Mouse (Mus musculus) megakaryocyte, embryonic 14.5 days (primary cell): ENCODE data around the gene Celsr3. TPM values are rescaled to one million over a fixed set of nuclear protein-coding genes. Genes with fewer than 3 reads are reported as not detected.

Experiments
- H3K27me3 ChIP-seq: replicated peaks from 2 replicates; pipeline ENCODE3; 2012; ENCODE audit warnings: inconsistent platforms
- H3K36me3 ChIP-seq: replicated peaks from 2 replicates; pipeline ENCODE3; 2012; ENCODE audit warnings: low read length, inconsistent platforms, mixed read lengths
- H3K4me1 ChIP-seq: 2 replicates; pipeline ENCODE4 v1.6.1; 2012; ENCODE audit warnings: inconsistent platforms
- H3K4me3 ChIP-seq: replicated peaks from 2 replicates; pipeline ENCODE3; 2012; ENCODE audit warnings: moderate library complexity, mild to moderate bottlenecking, inconsistent platforms
- H3K9me3 ChIP-seq: 2 replicates; pipeline ENCODE4 v1.6.1; 2012; ENCODE audit warnings: inconsistent platforms
- FLI1 ChIP-seq: IDR thresholded peaks from 2 replicates; pipeline ENCODE4 v1.6.1; 2012; ENCODE audit warnings: low read length, inconsistent platforms, mixed read lengths
- GATA1 ChIP-seq: IDR thresholded peaks from 3 replicates; pipeline ENCODE4 v1.6.1; 2012; ENCODE audit warnings: mixed read lengths, low read length, inconsistent platforms, borderline replicate concordance
- polyA plus RNA-seq: library from polyadenylated mRNA; stranded (reverse); fragments of >175 nt; gene quantifications from 2 replicates; pipeline ENCODE4 v1.2.3, GENCODE M21; 2012; ENCODE audit warnings: low replicate concordance; ENCODE audit not compliant: insufficient read depth

Gene Celsr3
- 1.5 TPM in 1 of 2 replicates, not detected in the other for polyA plus RNA-seq

DNA sequence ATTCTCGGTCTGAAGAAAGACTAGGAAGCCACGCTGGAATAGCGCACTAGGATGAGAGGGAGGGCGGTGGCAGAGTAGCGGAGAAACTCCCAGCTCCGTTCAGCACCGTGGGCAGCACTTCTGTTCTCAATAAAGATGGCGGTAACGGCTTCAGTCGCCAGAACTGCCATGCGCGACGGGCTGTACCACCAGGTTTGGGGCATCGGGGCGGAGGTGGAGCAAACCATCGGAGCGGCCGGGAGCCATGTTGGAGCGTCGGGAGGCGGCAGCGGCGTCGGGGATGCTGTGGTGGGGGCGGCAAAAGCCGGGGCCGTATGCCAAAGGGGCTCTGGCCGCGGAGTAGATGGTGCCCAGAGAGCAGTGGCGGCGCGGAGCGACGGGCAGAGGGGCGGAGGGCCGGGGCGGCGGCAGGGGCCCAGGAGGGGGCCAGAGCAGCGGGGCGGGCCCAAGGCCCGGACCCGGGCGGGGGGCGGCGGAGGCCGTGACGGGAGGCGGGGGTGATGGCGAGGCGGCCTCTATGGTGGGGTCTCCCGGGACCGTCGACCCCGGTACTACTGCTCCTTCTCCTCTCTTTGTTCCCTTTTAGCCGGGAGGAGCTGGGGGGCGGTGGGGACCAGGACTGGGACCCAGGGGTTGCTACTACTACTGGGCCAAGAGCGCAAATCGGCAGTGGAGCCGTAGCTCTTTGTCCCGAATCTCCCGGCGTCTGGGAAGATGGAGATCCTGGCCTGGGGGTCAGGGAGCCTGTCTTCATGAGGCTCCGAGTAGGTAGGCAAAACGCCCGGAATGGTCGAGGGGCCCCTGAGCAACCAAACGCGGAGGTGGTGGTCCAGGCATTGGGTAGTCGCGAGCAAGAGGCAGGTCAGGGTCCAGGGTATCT is at the start of gene Celsr3:
TSS of gene Celsr3 (plus strand) at position 501 of the 880 bp plus-strand sequence.
- Histone ChIP-seq H3K27me3 (peaks cover 90% of the 10 kb centered on the region), H3K4me1 (peaks cover 28% of the 10 kb centered on the region), H3K9me3 (peaks cover 28% of the 10 kb centered on the region), H3K4me3 (peak within 1 kb of the TSS; percentile 90), H3K36me3 (no peaks in the 10 kb centered on the region)
- no peak for TF ChIP-seq GATA1

DNA sequence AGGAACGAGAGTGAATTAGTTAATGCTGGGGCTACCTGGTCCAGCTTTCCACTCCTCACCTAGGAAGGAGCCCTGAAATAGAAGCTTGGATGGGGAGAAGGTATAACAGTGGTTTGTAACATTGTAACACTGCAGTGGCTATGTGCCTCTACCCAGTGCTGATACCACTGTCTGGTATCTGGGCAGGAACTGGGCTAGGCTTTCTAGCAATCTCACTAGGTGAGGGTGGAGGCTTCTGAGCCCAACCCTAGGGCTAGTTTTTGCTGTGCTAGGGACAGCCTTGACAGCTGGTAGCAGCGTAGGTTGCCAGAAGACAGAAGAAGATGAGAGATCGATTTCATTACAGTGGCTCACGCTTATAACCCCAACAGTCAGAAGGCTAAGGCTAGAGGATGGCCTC is 49.5 kb upstream of the Celsr3 start:
- Histone ChIP-seq H3K4me1 (peaks cover 28% of the 10 kb centered on the region), H3K36me3 (no peaks in the 10 kb centered on the region), H3K27me3 (peaks cover 11% of the 10 kb centered on the region), H3K9me3 (peaks cover 14% of the 10 kb centered on the region), H3K4me3 (no peak overlapping the region)
- TF ChIP-seq GATA1: no peak
- no peak for TF ChIP-seq FLI1

- TF ChIP-seq FLI1 (no peak), GATA1 (no peak)
- peaks cover 10% of the 10 kb centered on the region for H3K27me3 ChIP-seq
- H3K4me1 ChIP-seq: peaks cover 32% of the 10 kb centered on the region
- peaks cover 11% of the 10 kb centered on the region for H3K9me3 ChIP-seq
- no peaks in the 10 kb centered on the region for H3K36me3 ChIP-seq
- H3K4me3 ChIP-seq: no peak overlapping the region
These were observed 48.8 kb upstream of the Celsr3 start for GRCm38 (mm10) chr9:108777276-108777675.

DNA sequence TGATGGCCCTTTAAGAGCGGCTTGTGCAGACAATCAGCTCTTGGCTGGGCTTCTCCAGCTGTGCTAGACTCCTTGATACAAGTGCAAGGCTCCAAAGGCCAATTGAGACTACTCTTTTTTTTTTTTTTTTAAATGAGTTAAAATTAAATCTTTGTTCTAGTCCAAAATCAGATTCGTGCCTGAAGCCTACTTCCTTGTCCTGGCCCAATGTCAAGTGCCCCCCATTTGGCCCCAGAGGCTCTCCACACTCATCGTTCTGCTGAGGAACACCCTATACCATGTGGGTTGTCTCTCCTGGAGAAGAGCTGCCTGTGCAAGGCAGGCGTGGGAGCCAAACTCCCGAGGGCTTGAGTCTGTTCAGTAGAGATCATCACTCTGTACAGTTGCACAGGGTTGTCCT is 45.2 kb upstream of the Celsr3 start:
- Histone ChIP-seq H3K27me3 (peaks cover 6% of the 10 kb centered on the region), H3K9me3 (peaks cover 5% of the 10 kb centered on the region; the same call in 1 of the 2 replicates), H3K4me3 (no peak overlapping the region), H3K4me1 (peaks cover 45% of the 10 kb centered on the region), H3K36me3 (peaks cover under 1% of the 10 kb centered on the region)
- TF ChIP-seq GATA1 (no peak), FLI1 (no peak)

GRCm38 (mm10) chr9:108781891-108782290 is 44.2 kb upstream of the Celsr3 start:
- Histone ChIP-seq H3K27me3 (peaks cover 2% of the 10 kb centered on the region), H3K36me3 (peaks cover 8% of the 10 kb centered on the region)

DNA sequence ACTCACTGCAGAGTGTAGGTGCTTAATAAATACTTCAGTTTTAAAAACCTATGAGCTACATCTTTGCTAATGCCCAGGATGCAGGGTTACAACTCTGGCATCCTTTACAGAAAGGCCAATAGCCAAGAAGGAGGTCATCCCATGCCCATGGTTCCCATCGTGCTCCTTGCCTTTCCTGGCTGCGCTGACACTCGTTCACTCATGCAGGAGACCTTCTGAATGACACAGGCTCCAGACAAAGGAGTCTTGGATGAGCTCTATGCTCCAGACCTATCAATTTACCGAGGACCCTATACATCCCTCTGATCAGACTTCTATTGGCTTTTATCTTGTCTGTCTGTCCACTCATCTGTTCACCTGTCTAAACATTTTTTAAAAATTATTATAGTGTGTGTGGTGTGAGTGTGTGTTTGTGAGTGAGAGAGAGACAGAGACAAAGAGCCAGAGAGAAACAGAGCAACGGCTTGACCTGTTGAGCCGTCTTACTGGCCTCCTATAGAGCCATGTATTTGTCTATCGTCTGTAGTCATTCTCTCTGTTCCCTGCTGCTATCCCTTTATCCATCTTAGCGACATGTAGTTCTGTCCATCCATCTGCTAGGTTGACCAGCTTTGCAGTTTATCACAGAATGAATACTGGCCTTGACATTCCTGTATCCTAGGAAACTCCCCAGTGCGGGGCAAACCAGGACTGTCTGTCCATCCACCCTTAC is 43.1 kb upstream of the Celsr3 start:
- H3K36me3 ChIP-seq: peaks cover 17% of the 10 kb centered on the region
- TF ChIP-seq FLI1: no peak
- TF ChIP-seq GATA1: no peak
- peak overlapping the region; percentile 96 for H3K4me3 ChIP-seq
- H3K27me3 ChIP-seq: peaks cover 2% of the 10 kb centered on the region
- peaks cover 3% of the 10 kb centered on the region; the same call in 1 of the 2 replicates for H3K9me3 ChIP-seq
- peaks cover 46% of the 10 kb centered on the region for H3K4me1 ChIP-seq

More at GRCm38 (mm10) chr9:108781891-108782290, 44.2 kb upstream of the Celsr3 start:
- Histone ChIP-seq H3K4me3 (no peak overlapping the region), H3K9me3 (peaks cover 5% of the 10 kb centered on the region; the same call in 1 of the 2 replicates), H3K4me1 (peaks cover 46% of the 10 kb centered on the region)
- TF ChIP-seq GATA1: no peak

DNA sequence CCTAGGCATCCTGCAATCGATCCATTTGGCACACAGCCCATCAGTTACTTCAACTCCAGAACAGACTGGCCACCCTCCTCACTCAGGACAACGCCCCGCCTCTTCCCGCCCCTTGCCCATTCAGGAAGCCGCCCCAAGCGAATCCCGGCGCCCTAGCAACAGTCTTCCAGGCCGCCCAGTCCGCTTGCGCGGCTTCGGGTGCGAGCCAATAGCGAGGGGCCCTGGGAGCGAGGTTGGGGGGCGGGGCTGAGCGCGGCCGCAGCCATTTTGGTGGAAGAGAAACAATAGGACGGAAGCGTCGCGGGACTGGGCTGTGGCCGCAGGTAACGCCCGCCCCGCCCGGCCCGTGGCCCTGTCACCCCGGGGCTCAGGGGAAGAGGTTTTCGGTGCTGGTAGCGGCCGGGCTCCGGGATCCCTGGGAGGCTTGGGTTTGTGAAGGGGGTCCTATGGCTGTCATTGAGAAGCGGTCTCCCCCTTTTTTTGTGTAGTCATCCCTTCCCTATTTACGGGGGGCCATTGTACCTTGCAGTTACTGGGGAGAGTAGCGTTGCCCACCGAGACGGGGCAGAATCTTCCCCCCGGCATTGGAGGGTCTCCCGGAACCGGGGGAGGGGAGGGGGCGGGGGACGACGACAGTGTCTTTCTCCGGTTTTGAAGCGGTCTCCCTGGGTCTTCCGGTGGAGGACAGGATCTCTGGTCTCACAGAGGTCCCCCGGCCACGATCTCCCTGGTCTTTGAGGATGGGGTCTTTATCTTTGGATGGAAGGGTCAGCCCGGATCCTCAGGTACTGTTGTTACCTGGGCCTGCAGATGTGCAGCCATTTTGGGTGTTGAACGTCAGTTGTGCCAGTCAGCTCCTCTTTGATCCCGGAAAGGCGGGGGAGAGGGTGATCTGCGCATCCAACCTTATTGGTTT is 42.3 kb upstream of the Celsr3 start, which contains the start of gene Ip6k2:
TSS of gene Ip6k2 (plus strand) at position 249 of the 916 bp plus-strand sequence.
- TF ChIP-seq GATA1 (no peak), FLI1 (no peak; the same call in 1 of the 2 replicates)
- Histone ChIP-seq H3K4me3 (peak within 1 kb of the TSS; percentile 96), H3K4me1 (peaks cover 53% of the 10 kb centered on the region)

DNA sequence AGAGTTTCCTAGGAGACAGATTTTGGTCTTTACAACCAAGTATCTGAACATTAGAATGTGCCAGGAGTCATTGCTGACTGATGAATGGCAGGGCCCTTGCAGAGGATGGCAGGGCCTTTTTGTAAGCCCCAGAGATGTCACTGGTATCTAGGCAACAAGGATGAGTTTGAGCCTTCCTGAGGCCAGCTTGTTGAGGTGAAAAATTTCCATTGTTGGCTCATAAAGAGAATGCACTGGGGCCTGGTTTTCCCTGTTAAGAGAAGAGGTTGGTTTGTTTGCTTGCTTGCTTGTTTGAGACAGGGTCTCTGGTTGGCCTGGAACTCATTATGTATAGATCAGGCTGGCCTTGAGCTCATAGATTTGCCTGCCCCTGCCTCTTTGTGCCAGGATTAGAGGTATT is 40.7 kb upstream of the Celsr3 start:
- no peak for TF ChIP-seq GATA1
- TF ChIP-seq FLI1: no peak
- peaks cover 69% of the 10 kb centered on the region for H3K4me1 ChIP-seq

More for the DNA sequence above, 42.3 kb upstream of the Celsr3 start, which contains the start of gene Ip6k2:
- H3K36me3 ChIP-seq: peaks cover 24% of the 10 kb centered on the region
- H3K9me3 ChIP-seq: no peaks in the 10 kb centered on the region
- peaks cover 2% of the 10 kb centered on the region for H3K27me3 ChIP-seq

DNA sequence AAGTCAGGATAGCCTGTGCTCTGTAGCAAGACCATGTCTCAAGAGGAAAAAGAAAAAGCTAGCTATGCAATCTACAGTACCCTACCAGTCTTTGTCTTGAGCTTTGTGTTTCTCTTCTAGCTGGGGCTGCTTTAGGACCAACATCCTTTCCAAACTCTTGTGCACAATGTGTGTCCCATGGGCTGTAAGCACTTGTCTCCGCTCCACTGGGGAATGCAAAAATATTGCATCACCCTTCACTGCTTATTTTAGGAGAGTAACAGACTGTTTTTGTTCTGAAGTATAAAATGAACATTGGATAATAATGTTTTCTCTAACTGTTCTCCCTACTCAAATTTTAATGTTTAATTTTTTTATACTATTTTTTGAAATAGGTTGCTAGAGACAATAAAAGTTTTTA is 39.6 kb upstream of the Celsr3 start:
- Histone ChIP-seq H3K9me3 (no peaks in the 10 kb centered on the region), H3K27me3 (no peaks in the 10 kb centered on the region), H3K4me1 (peaks cover 80% of the 10 kb centered on the region), H3K36me3 (peaks cover 29% of the 10 kb centered on the region), H3K4me3 (no peak overlapping the region)
- TF ChIP-seq GATA1 (no peak), FLI1 (no peak)

More for the DNA sequence above, 40.7 kb upstream of the Celsr3 start:
- peaks cover 26% of the 10 kb centered on the region for H3K36me3 ChIP-seq
- peaks cover 2% of the 10 kb centered on the region for H3K27me3 ChIP-seq
- H3K9me3 ChIP-seq: no peaks in the 10 kb centered on the region
- no peak overlapping the region for H3K4me3 ChIP-seq
